9 mouse cellular contexts compared by ENCODE assay signal in genomic region chr4:115708974-115709593, GRCm38 (mm10). TPM values are rescaled to one million over a fixed set of nuclear protein-coding genes. Genes with fewer than 3 reads are reported as not detected.
A peak's percentile ranks its signal among the peaks of the same experiment; 100 is the strongest.
DNase-seq lines count a peak whose midpoint lies in the region; ATAC-seq and TF ChIP-seq lines count a peak whose summit lies in the region.
"Had no signal": no experiment of that assay in that cellular context is flagged by ENCODE, and none has a peak within 500 bp of the region (broad histone marks: within the 10 kb centered on the region; RNA-seq: fewer than 3 reads in every experiment).

No protein-coding gene starts in this region.

- no peaks in the 10 kb centered on the region for H3K27me3 ChIP-seq in lung, embryonic 14.5 days (ENCODE audit: insufficient read depth, low read length)
- H3K27me3 ChIP-seq in forebrain, embryonic 14.5 days (replicated peaks; ENCODE audit: control insufficient read depth, insufficient read depth, low read length): no peaks in the 10 kb centered on the region
- H3K27me3 ChIP-seq: liver, embryonic 15.5 days had no signal

- H3K36me3 ChIP-seq in lung, embryonic 14.5 days (ENCODE audit: insufficient read depth): no peaks in the 10 kb centered on the region
- H3K36me3 ChIP-seq in forebrain, embryonic 14.5 days (ENCODE audit: control insufficient read depth, insufficient read depth, low read length): no peaks in the 10 kb centered on the region
- H3K36me3 ChIP-seq: liver, embryonic 15.5 days had no signal

- H3K27ac ChIP-seq in gastrocnemius, adult 2 months: peak overlapping the region; percentile 68
- peak overlapping the region; percentile 44; the same call in 1 of the 2 replicates for H3K27ac ChIP-seq in lung, embryonic 14.5 days (ENCODE audit: low read depth)
- no peak overlapping the region for H3K27ac ChIP-seq in forebrain, embryonic 14.5 days (ENCODE audit: low read depth, low read length)
- H3K27ac ChIP-seq: liver, embryonic 15.5 days had no signal

- no peaks in the 10 kb centered on the region for H3K4me1 ChIP-seq in lung, embryonic 14.5 days (ENCODE audit: insufficient read depth)
- H3K4me1 ChIP-seq in forebrain, embryonic 14.5 days (ENCODE audit: control insufficient read depth, insufficient read depth, low read length): no peaks in the 10 kb centered on the region
- H3K4me1 ChIP-seq: liver, embryonic 15.5 days had no signal

- intact Hi-C loops in gastrocnemius, adult 2 months (cut with DNase I): loop anchor here (1.0 kb wide), 1 partner anchor 119 kb away; the partner anchor contains the start of gene Mob3c

- H3K9me3 ChIP-seq in lung, embryonic 14.5 days (ENCODE audit: low read depth, low read length): no peaks in the 10 kb centered on the region
- H3K9me3 ChIP-seq in forebrain, embryonic 14.5 days (replicated peaks; ENCODE audit: control insufficient read depth, low read length): no peaks in the 10 kb centered on the region
- H3K9me3 ChIP-seq: liver, embryonic 15.5 days had no signal

- 49% methylated on average over 13 of the region's 13 CpGs for WGBS in lung, embryonic 14.5 days
- 75% methylated on average over 13 of the region's 13 CpGs for WGBS in forebrain, embryonic 14.5 days

- peak; percentile 28; the same call in 1 of the 2 replicates for ATAC-seq in lung, embryonic 14.5 days (ENCODE audit: insufficient read depth)
- no peak for ATAC-seq in forebrain, embryonic 14.5 days

- no peak overlapping the region for H3K9ac ChIP-seq in lung, embryonic 14.5 days
- no peak overlapping the region for H3K9ac ChIP-seq in forebrain, embryonic 14.5 days (ENCODE audit: low read length)
- H3K9ac ChIP-seq: liver, embryonic 15.5 days had no signal

- H3K4me3 ChIP-seq in gastrocnemius, adult 2 months: no peak overlapping the region
- no peak overlapping the region for H3K4me3 ChIP-seq in lung, embryonic 14.5 days (ENCODE audit: low read depth, low read length)
- no peak overlapping the region for H3K4me3 ChIP-seq in forebrain, embryonic 14.5 days (ENCODE audit: low read depth, low read length)
- H3K4me3 ChIP-seq: liver, embryonic 15.5 days had no signal

- no peak overlapping the region for H3K4me2 ChIP-seq in lung, embryonic 14.5 days
- no peak overlapping the region for H3K4me2 ChIP-seq in forebrain, embryonic 14.5 days (ENCODE audit: low read length)

- TF ChIP-seq CTCF in gastrocnemius, adult 2 months (IDR thresholded peaks at IDR 0.05): no peak
- no peak for TF ChIP-seq CTCF in lung, embryonic 14.5 days (IDR thresholded peaks at IDR 0.05; ENCODE audit: low read depth)

- no peak for DNase-seq in gastrocnemius, adult 2 months
- DNase-seq in gastrocnemius, postnatal 25 days: no peak
- DNase-seq in adrenal gland, postnatal 36 days: peak; percentile 23 to 55
- peak; percentile 24 for DNase-seq in heart, postnatal 4 days
- peak; percentile 55 for DNase-seq in lung, embryonic 14.5 days
- DNase-seq in forebrain, embryonic 14.5 days (ENCODE audit: low spot score): no peak
- DNase-seq in frontal cortex, postnatal 10 days (ENCODE audit: low spot score in 2 of 2): no peak
- DNase-seq in gastrocnemius, postnatal 4 days (ENCODE audit: low spot score in 2 of 2): no peak

RNA-seq across cellular contexts. Expression of gene Efcab14, which starts 28.5 kb away (rescaled TPM):
- total RNA-seq in gastrocnemius, adult 2 months (2021): 10 to 100 TPM; 35.7 to 49.5 TPM
- 10 to 100 TPM; 33.1 to 33.2 TPM for total RNA-seq in gastrocnemius, postnatal 25 days (2021)
- 10 to 100 TPM; 83.1 to 89.1 TPM for total RNA-seq in adrenal gland, postnatal 36 days (2021)
- total RNA-seq in heart, postnatal 4 days (2021): 10 to 100 TPM; 33.4 to 35.2 TPM
- polyA plus RNA-seq in lung, embryonic 14.5 days (2014; fragmentation: Nextera tagmentation; extraction: Ambion mirVana): 48.8 and 53.7 TPM in 2 replicates
- 17.7 and 23.4 TPM in 2 replicates for polyA plus RNA-seq in forebrain, embryonic 14.5 days (2014; fragmentation: Nextera tagmentation; extraction: Ambion mirVana)
- total RNA-seq in gastrocnemius, postnatal 4 days (2021): 10 to 100 TPM; 36.5 to 40.3 TPM

Comparison
In these comparisons a context has a peak if more than half of its experiments do, and no peak if none do; other contexts are left out.
1. DNase-seq: peak in adrenal gland, postnatal 36 days (2 of 2), heart, postnatal 4 days (single experiment) and lung, embryonic 14.5 days (single experiment); none in gastrocnemius, adult 2 months (single experiment), gastrocnemius, postnatal 25 days (single experiment), forebrain, embryonic 14.5 days (single experiment), frontal cortex, postnatal 10 days (0 of 2) and gastrocnemius, postnatal 4 days (0 of 2).